Mouse (Mus musculus) bone marrow, adult 2 months (tissue): Measurements from ENCODE around the gene Actn3.
"Not testable (repeated sequence)": the region's sequence is repeated elsewhere in the genome, so short reads cannot be mapped to it uniquely, and the experiment has no call there.

Experiments used
- CTCF ChIP-seq: fragments of 200-500 bp; IDR thresholded peaks from 2 replicates; pipeline ENCODE4 v1.5.1; 2011; ENCODE audit warnings: low read length, control low read depth; ENCODE audit not compliant: control insufficient read depth, insufficient read depth
- POLR2A ChIP-seq: fragments of 200-500 bp; IDR thresholded peaks from 2 replicates; pipeline ENCODE4 v1.6.1; 2011; ENCODE audit warnings: low read depth, mild to moderate bottlenecking, control low read depth, low read length, borderline replicate concordance; ENCODE audit not compliant: control insufficient read depth

GRCm38 (mm10) chr19:4812334-4812949 lies 65.3 kb downstream of the Actn3 start:
- TF ChIP-seq CTCF, POLR2A: not testable (repeated sequence)
